Mouse (Mus musculus) limb, embryonic 10.5 days (tissue): Measurements from ENCODE around the gene Galnt18. TPM values are rescaled to one million over a fixed set of nuclear protein-coding genes. Genes with fewer than 3 reads are reported as not detected.

Experiments
- DNase-seq: peaks from one replicate; pipeline ENCODE4 v3.0.0-alpha.2; 2017; ENCODE audit warnings: low spot score
- H3K27ac ChIP-seq: fragments of 300-500 bp; sonication (generic); 2 replicates; pipeline ENCODE4 v1.5.1; 2016; ENCODE audit warnings: mild to moderate bottlenecking
- H3K27me3 ChIP-seq: fragments of 300-500 bp; sonication (generic); 2 replicates; pipeline ENCODE4 v1.6.1; 2016; ENCODE audit warnings: low read depth, mild to moderate bottlenecking; ENCODE audit not compliant: poor library complexity, severe bottlenecking
- H3K36me3 ChIP-seq: fragments of 300-500 bp; sonication (generic); 2 replicates; pipeline ENCODE4 v1.6.1; 2016; ENCODE audit warnings: mild to moderate bottlenecking, moderate library complexity
- H3K4me1 ChIP-seq: fragments of 300-500 bp; sonication (generic); 2 replicates; pipeline ENCODE4 v1.6.1; 2016
- H3K4me3 ChIP-seq: fragments of 300-500 bp; sonication (generic); 2 replicates; pipeline ENCODE4 v1.5.1; 2016; ENCODE audit warnings: mild to moderate bottlenecking, moderate library complexity
- H3K9me3 ChIP-seq: fragments of 300-500 bp; sonication (generic); replicated peaks from 2 replicates; pipeline ENCODE4 v1.6.1; 2016; ENCODE audit warnings: mild to moderate bottlenecking
- WGBS: fragments of 180-500 bp; shearing (Covaris S2); methylation state at CpG from one replicate; pipeline ENCODE4 v1.1.7; 2016; 5-methylcytosine and 5-hydroxymethylcytosine counted together
- polyA plus RNA-seq: library from polyadenylated mRNA; unstranded; fragments of >200 nt; fragmentation: Nextera tagmentation; extraction: Ambion mirVana; gene quantifications from 2 replicates; pipeline ENCODE4 v1.2.1, GENCODE M21; 2016

Gene Galnt18
- polyA plus RNA-seq, 1 experiment from 2014 or later, result 10.3 TPM

DNA sequence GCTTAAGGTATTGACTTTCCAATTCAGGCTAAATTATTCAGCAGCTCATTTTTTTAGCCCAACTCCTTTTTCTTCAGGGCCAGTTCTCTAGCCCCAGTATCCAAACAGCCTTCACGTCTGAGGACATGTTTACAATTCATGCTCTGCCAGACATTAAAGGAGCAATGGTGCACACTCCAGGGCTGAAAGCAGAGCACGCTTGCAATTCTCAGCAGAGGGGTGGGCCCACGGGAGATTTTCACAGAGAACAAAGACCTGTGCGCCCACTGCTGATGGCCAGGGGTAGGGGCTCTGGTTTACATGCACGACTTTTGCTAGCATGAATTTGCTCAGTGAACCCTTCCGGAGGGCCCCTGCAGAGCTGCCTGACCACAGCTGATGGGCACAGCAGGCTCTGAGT is 11.6 kb upstream of the Galnt18 start:
- Histone ChIP-seq H3K27me3 (no peaks in the 10 kb centered on the region), H3K36me3 (no peaks in the 10 kb centered on the region), H3K27ac (no peak overlapping the region), H3K4me1 (no peaks in the 10 kb centered on the region), H3K9me3 (no peaks in the 10 kb centered on the region), H3K4me3 (no peak overlapping the region)
- DNase-seq, result no peak
- WGBS, result 75% methylated on average over 6 of the region's 6 CpGs

DNA sequence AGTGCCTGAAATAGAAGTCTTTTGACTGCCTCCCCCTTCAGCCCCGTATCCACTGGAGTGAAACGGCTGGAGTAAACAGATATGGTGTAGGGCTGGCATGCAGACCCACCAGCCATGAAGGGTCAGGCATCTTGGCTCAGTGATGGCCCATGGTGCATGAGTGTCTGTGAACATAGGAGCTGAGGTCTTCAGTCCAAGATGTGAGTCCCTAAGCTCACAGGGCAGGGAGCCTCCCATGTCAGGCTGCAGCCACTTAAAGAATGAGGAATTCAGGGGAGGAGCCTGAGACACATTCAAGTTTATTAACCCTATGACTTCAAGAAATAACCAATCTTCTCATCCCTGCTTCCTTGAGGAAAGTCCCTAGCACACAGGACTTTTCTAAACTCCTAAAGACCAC is 8.1 kb upstream of the Galnt18 start:
- H3K36me3 ChIP-seq, result no peaks in the 10 kb centered on the region
- no peak overlapping the region for H3K27ac ChIP-seq
- no peak overlapping the region for H3K4me3 ChIP-seq
- H3K9me3 ChIP-seq, result no peaks in the 10 kb centered on the region
- no peaks in the 10 kb centered on the region for H3K4me1 ChIP-seq
- WGBS, result 92% methylated on average over 2 of the region's 2 CpGs
- H3K27me3 ChIP-seq, result no peaks in the 10 kb centered on the region
- DNase-seq, result no peak

DNA sequence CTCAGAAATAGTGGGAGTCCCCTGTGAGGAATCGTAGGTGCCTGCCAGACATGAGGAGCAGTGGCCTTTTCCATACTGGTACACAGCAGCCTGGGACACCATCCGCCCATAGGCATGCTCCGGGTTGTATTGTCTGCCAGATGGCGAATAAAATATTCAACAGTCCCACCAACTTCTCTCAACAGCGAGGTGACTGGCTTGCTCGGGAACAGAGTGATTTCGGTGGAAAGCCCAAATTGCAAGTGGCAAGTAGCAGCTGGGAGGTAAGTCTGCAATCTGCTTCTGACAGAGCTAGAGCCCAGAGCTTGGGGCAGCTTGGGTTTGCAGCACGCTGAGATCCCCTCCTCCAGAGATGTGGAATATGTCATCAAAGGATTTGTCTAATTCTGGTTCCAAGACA is 5.7 kb upstream of the Galnt18 start:
- Histone ChIP-seq H3K27ac (no peak overlapping the region), H3K36me3 (no peaks in the 10 kb centered on the region), H3K4me1 (no peaks in the 10 kb centered on the region), H3K4me3 (no peak overlapping the region), H3K9me3 (no peaks in the 10 kb centered on the region), H3K27me3 (peaks cover 14% of the 10 kb centered on the region)
- WGBS, result 86% methylated on average over 8 of the region's 8 CpGs
- no peak for DNase-seq

DNA sequence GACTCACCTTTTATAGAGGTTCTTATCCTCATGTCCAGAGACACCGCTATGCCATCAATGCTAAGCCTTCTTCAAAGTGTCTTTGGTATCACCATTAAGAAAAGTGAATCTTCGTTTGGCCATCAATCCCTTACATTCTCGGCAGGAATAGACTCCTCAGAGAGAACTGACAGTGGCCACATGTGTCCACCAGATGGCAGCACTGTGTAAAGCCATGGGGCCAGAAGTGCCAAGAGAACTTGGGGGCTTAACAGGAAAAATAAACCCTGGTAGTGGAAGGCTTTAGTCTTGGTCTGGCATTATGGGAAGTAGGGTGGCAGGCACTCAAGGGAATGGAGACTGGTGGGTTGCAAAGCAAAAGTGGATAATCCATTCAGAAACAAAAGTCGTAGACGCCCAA is 2.3 kb upstream of the Galnt18 start:
- H3K4me1 ChIP-seq, result peaks cover 17% of the 10 kb centered on the region
- H3K9me3 ChIP-seq, result no peaks in the 10 kb centered on the region
- H3K27ac ChIP-seq, result no peak overlapping the region
- H3K36me3 ChIP-seq, result no peaks in the 10 kb centered on the region
- 55% methylated on average over 5 of the region's 5 CpGs for WGBS
- H3K27me3 ChIP-seq, result peaks cover 42% of the 10 kb centered on the region
- H3K4me3 ChIP-seq, result no peak overlapping the region
- DNase-seq, result peak; percentile 73

DNA sequence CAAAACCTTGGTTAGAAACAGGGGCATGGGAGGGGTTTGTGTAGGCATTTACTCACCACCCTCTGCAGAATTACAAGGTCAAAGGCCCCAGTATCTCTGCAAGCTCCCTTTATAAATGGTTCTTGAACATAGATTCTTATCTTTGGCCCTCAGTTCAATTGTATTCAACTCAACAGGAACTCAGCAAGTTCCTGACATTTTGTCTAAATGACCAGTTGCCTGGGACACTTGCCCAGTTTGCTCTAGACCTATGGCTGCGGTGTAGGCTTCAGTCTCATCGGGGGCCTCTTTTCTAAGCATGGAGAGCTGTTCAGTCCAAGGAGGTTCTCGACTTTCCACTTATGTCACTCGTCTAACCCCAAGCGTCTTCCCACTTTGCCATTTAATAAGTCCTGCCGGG is 1.5 kb upstream of the Galnt18 start:
- no peak overlapping the region for H3K4me3 ChIP-seq
- H3K27me3 ChIP-seq, result peaks cover 45% of the 10 kb centered on the region
- H3K9me3 ChIP-seq, result no peaks in the 10 kb centered on the region
- H3K27ac ChIP-seq, result no peak overlapping the region
- 91% methylated on average over 6 of the region's 6 CpGs for WGBS
- H3K4me1 ChIP-seq, result peaks cover 17% of the 10 kb centered on the region
- DNase-seq, result no peak
- H3K36me3 ChIP-seq, result no peaks in the 10 kb centered on the region

DNA sequence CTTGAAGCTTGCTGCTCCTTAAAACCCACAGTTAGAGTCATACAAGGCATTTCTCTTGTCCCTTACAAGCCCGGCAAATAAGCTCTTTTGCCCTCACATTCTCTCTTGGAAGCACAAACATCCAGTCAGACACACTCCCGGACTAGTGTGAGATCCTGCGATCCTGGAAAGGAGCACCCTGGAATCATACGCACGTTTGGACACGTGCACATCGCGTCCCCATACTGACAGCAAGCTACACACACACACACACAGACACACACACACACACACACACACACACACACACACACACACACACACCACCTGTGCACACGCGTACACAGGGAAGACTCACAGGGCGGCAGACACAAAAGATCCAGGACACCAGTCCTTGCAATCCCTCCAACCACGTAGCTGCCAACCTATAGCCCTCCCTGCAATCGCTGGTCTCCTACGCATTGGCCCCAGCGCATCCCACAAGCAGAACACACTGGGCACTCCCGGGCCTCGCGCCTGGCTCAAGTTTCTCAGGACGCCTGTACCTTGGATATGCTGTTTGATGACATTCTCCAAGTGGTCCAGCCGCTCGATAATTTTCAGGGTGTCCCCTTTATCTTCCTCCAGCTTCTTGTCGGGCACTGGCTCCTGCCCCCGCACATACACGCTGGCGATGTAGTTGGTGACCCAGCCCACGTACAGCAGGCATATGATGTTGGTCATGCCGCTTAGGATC is 831 bp downstream of the Galnt18 start:
- H3K27me3 ChIP-seq, result peaks cover 45% of the 10 kb centered on the region
- peak; percentile 52 for DNase-seq

GRCm38 (mm10) chr7:111778212-111778611 is 1.6 kb downstream of the Galnt18 start:
- no peak for DNase-seq
- Histone ChIP-seq H3K36me3 (no peaks in the 10 kb centered on the region), H3K9me3 (no peaks in the 10 kb centered on the region), H3K4me1 (peaks cover 17% of the 10 kb centered on the region), H3K4me3 (peak overlapping the region; percentile 57), H3K27ac (no peak overlapping the region), H3K27me3 (peaks cover 45% of the 10 kb centered on the region)
- WGBS, result 75% methylated on average over 7 of the region's 7 CpGs

More for the DNA sequence above, 831 bp downstream of the Galnt18 start:
- Histone ChIP-seq H3K9me3 (no peaks in the 10 kb centered on the region), H3K36me3 (no peaks in the 10 kb centered on the region), H3K4me3 (peak overlapping the region; percentile 57), H3K27ac (peak overlapping the region; percentile 63), H3K4me1 (peaks cover 17% of the 10 kb centered on the region)
- WGBS, result 23% methylated on average over 27 of the region's 27 CpGs

DNA sequence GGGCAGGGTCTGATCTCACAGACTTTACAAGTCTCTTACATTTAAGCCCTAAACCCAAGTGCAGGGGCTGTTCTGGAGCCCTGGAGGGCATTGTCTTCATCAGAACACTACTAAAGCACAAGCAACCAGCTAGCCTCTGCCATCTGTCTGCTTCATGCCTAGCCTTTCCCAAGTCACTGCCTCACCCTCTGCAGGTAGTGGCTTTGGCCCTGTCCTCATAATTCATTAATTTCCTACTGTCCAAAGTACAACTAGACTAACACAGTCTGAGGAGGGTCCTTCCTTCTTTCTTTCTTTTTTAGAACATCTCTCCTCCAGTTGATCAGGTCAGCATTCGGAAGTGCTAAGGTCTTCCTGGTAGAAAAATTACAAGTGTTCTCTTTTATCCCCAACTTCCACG is 2.6 kb downstream of the Galnt18 start:
- Histone ChIP-seq H3K9me3 (no peaks in the 10 kb centered on the region), H3K4me3 (no peak overlapping the region), H3K4me1 (peaks cover 17% of the 10 kb centered on the region), H3K27me3 (peaks cover 45% of the 10 kb centered on the region), H3K27ac (no peak overlapping the region), H3K36me3 (no peaks in the 10 kb centered on the region)
- DNase-seq, result no peak
- 88% methylated on average over 2 of the region's 2 CpGs for WGBS

- Histone ChIP-seq H3K9me3 (no peaks in the 10 kb centered on the region), H3K4me3 (no peak overlapping the region), H3K27me3 (peaks cover 38% of the 10 kb centered on the region), H3K27ac (no peak overlapping the region), H3K4me1 (peaks cover 17% of the 10 kb centered on the region), H3K36me3 (no peaks in the 10 kb centered on the region)
- WGBS, result 75% methylated on average over 7 of the region's 7 CpGs
- no peak for DNase-seq
Measured at GRCm38 (mm10) chr7:111776160-111776559, 3.6 kb downstream of the Galnt18 start.

- 87% methylated on average over 2 of the region's 2 CpGs for WGBS
- Histone ChIP-seq H3K27ac (no peak overlapping the region), H3K4me3 (no peak overlapping the region), H3K9me3 (no peaks in the 10 kb centered on the region), H3K4me1 (no peaks in the 10 kb centered on the region), H3K36me3 (no peaks in the 10 kb centered on the region), H3K27me3 (peaks cover 5% of the 10 kb centered on the region; the same call in 1 of the 2 replicates)
- DNase-seq, result no peak
Measured at GRCm38 (mm10) chr7:111772398-111772797, 7.4 kb downstream of the Galnt18 start.

GRCm38 (mm10) chr7:111771251-111771801 is 8.5 kb downstream of the Galnt18 start:
- H3K27ac ChIP-seq, result no peak overlapping the region
- no peak for DNase-seq
- H3K9me3 ChIP-seq, result no peaks in the 10 kb centered on the region
- H3K27me3 ChIP-seq, result no peaks in the 10 kb centered on the region
- H3K4me3 ChIP-seq, result no peak overlapping the region
- H3K36me3 ChIP-seq, result no peaks in the 10 kb centered on the region
- H3K4me1 ChIP-seq, result no peaks in the 10 kb centered on the region
- WGBS, result 84% methylated on average over 8 of the region's 8 CpGs

GRCm38 (mm10) chr7:111770585-111770984 is 9.2 kb downstream of the Galnt18 start:
- H3K27ac ChIP-seq, result no peak overlapping the region
- WGBS, result 91% methylated on average over 3 of the region's 3 CpGs
- no peaks in the 10 kb centered on the region for H3K36me3 ChIP-seq
- no peak for DNase-seq
- no peaks in the 10 kb centered on the region for H3K9me3 ChIP-seq
- H3K4me3 ChIP-seq, result no peak overlapping the region
- no peaks in the 10 kb centered on the region for H3K4me1 ChIP-seq
- H3K27me3 ChIP-seq, result no peaks in the 10 kb centered on the region

GRCm38 (mm10) chr7:111766145-111766767 is 13.5 kb downstream of the Galnt18 start:
- Histone ChIP-seq H3K4me1 (peaks cover 7% of the 10 kb centered on the region), H3K36me3 (no peaks in the 10 kb centered on the region), H3K27me3 (no peaks in the 10 kb centered on the region), H3K27ac (no peak overlapping the region), H3K9me3 (no peaks in the 10 kb centered on the region), H3K4me3 (no peak overlapping the region)
- no peak for DNase-seq
- WGBS, result 86% methylated on average over 9 of the region's 9 CpGs
